Mouse (Mus musculus): Measurements from ENCODE around the gene Cdkn1b.

The Cdkn1b gene

GRCm38 (mm10) chr6:134930383-134930782 lies 10.2 kb downstream of the Cdkn1b start:
- no peak for DNase-seq

- no peak for DNase-seq
Observed at GRCm38 (mm10) chr6:134931146-134931545, 10.9 kb downstream of the Cdkn1b start.

GRCm38 (mm10) chr6:134932486-134933206 lies 12.4 kb downstream of the Cdkn1b start:
- DNase-seq, result no peak

GRCm38 (mm10) chr6:134933207-134933558 lies 13.0 kb downstream of the Cdkn1b start:
- no peak for DNase-seq

GRCm38 (mm10) chr6:134934305-134934704 lies 14.1 kb downstream of the Cdkn1b start:
- no peak for DNase-seq

GRCm38 (mm10) chr6:134939781-134940180 lies 19.6 kb downstream of the Cdkn1b start:
- no peak for DNase-seq

GRCm38 (mm10) chr6:134943759-134944407 lies 23.7 kb downstream of the Cdkn1b start:
- DNase-seq, result no peak

- DNase-seq, result no peak
Observed at GRCm38 (mm10) chr6:134946054-134946453, 25.9 kb downstream of the Cdkn1b start.

GRCm38 (mm10) chr6:134946858-134947257 lies 26.7 kb downstream of the Cdkn1b start:
- DNase-seq, result no peak

GRCm38 (mm10) chr6:134947311-134948087 lies 27.3 kb downstream of the Cdkn1b start:
- peak; percentile 71 for DNase-seq

GRCm38 (mm10) chr6:134948522-134949061 lies 28.4 kb downstream of the Cdkn1b start:
- DNase-seq, result no peak

- no peak for DNase-seq
Observed at GRCm38 (mm10) chr6:134949241-134949640, 29.0 kb downstream of the Cdkn1b start.

GRCm38 (mm10) chr6:134951364-134951763 lies 31.2 kb downstream of the Cdkn1b start:
- DNase-seq, result no peak

- no peak for DNase-seq
Observed at GRCm38 (mm10) chr6:134953976-134954375, 33.8 kb downstream of the Cdkn1b start.

GRCm38 (mm10) chr6:134956388-134956787 lies 36.2 kb downstream of the Cdkn1b start:
- no peak for DNase-seq

- no peak for DNase-seq
Observed at GRCm38 (mm10) chr6:134961286-134961685, 41.1 kb downstream of the Cdkn1b start.

GRCm38 (mm10) chr6:134961858-134962517 lies 41.8 kb downstream of the Cdkn1b start:
- no peak for DNase-seq

GRCm38 (mm10) chr6:134962518-134962893 lies 42.3 kb downstream of the Cdkn1b start:
- DNase-seq, result no peak

- no peak for DNase-seq
Observed at GRCm38 (mm10) chr6:134963910-134964309, 43.7 kb downstream of the Cdkn1b start.

GRCm38 (mm10) chr6:134966681-134967080 lies 46.5 kb downstream of the Cdkn1b start:
- DNase-seq, result no peak

- no peak for DNase-seq
Observed at GRCm38 (mm10) chr6:134968326-134968725, 48.1 kb downstream of the Cdkn1b start.

- no peak for DNase-seq
Observed at GRCm38 (mm10) chr6:134969498-134969897, 49.3 kb downstream of the Cdkn1b start.

- no peak for DNase-seq
Observed at GRCm38 (mm10) chr6:134972096-134972495, 51.9 kb downstream of the Cdkn1b start.
